Mouse (Mus musculus): Measurements from ENCODE around the gene Sept14. TPM values are rescaled to one million over a fixed set of nuclear protein-coding genes. Genes with fewer than 3 reads are reported as not detected.

Sept14 gene
- polyA plus RNA-seq (2015; fragmentation: Nextera tagmentation; extraction: Ambion mirVana) = not detected in 2 replicates

GRCm38 (mm10) chr5:129708412-129708811 lies at the start of gene Sept14:
Sept14 (minus strand) TSS chr5:129708512.
- H3K4me1 ChIP-seq (replicated peaks; ENCODE audit: control insufficient read depth, insufficient read depth, low read length) = no peaks in the 10 kb centered on the region
- no peaks in the 10 kb centered on the region for H3K36me3 ChIP-seq (ENCODE audit: control insufficient read depth, insufficient read depth)
- 68% methylated on average over 2 of the region's 2 CpGs for WGBS
- H3K27me3 ChIP-seq (replicated peaks; ENCODE audit: control insufficient read depth, insufficient read depth, low read length) = peaks cover 2% of the 10 kb centered on the region; the same call in 1 of the 2 replicates
- H3K4me2 ChIP-seq (ENCODE audit: low read length) = no peak within 1 kb of the TSS
- no peak within 1 kb of the TSS for H3K27ac ChIP-seq (ENCODE audit: low read length)
- H3K4me3 ChIP-seq (replicated peaks; ENCODE audit: low read length) = no peak within 1 kb of the TSS
- ATAC-seq = no peak
- no peaks in the 10 kb centered on the region for H3K9me3 ChIP-seq (ENCODE audit: control insufficient read depth, low read length)
- no peak within 1 kb of the TSS for H3K9ac ChIP-seq (replicated peaks; ENCODE audit: low read depth, low read length)

- no peaks in the 10 kb centered on the region for H3K27me3 ChIP-seq (replicated peaks; ENCODE audit: control insufficient read depth, insufficient read depth, low read length)
- no peak for ATAC-seq
- H3K4me1 ChIP-seq (replicated peaks; ENCODE audit: control insufficient read depth, insufficient read depth, low read length) = peaks cover 4% of the 10 kb centered on the region
- no peak overlapping the region for H3K4me3 ChIP-seq (replicated peaks; ENCODE audit: low read length)
- peaks cover 12% of the 10 kb centered on the region for H3K36me3 ChIP-seq (ENCODE audit: control insufficient read depth, insufficient read depth)
- no peaks in the 10 kb centered on the region for H3K9me3 ChIP-seq (ENCODE audit: control insufficient read depth, low read length)
- H3K9ac ChIP-seq (replicated peaks; ENCODE audit: low read depth, low read length) = no peak overlapping the region
- 94% methylated on average over 20 of the region's 20 CpGs for WGBS
- H3K4me2 ChIP-seq (ENCODE audit: low read length) = no peak overlapping the region
- no peak overlapping the region for H3K27ac ChIP-seq (ENCODE audit: low read length)
Measured at GRCm38 (mm10) chr5:129756886-129757285, 48.6 kb upstream of the Sept14 start.

DNA sequence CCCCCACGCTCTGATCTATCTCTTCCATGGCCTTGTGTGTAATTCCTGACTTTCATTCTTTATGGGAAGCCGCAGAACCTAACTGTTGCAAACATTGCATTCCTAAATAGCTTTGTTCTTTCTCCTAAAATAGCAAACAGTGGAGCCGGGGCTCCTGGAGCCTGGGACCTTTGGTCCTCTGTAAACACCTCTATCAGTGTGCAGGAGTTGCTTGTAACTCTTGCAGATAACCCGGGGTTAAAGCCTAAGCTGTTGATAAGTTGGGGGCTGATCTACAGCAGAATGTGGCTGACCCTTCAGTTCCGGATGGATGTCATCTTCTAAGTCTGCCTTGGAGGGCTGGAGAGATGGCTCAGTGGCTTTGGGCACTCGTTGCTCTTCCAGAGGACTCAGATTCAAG lies 35.7 kb upstream of the Sept14 start:
- 86% methylated on average over 6 of the region's 6 CpGs for WGBS

GRCm38 (mm10) chr5:129742903-129743488 lies 34.7 kb upstream of the Sept14 start:
- H3K4me1 ChIP-seq (replicated peaks; ENCODE audit: control insufficient read depth, insufficient read depth, low read length) = no peaks in the 10 kb centered on the region
- no peak overlapping the region for H3K9ac ChIP-seq (replicated peaks; ENCODE audit: low read depth, low read length)
- no peak overlapping the region for H3K4me3 ChIP-seq (replicated peaks; ENCODE audit: low read length)
- H3K4me2 ChIP-seq (ENCODE audit: low read length) = no peak overlapping the region
- H3K27me3 ChIP-seq (replicated peaks; ENCODE audit: control insufficient read depth, insufficient read depth, low read length) = no peaks in the 10 kb centered on the region
- peaks cover 18% of the 10 kb centered on the region for H3K36me3 ChIP-seq (ENCODE audit: control insufficient read depth, insufficient read depth)
- no peak for ATAC-seq
- no peaks in the 10 kb centered on the region for H3K9me3 ChIP-seq (ENCODE audit: control insufficient read depth, low read length)
- WGBS = 85% methylated on average over 7 of the region's 7 CpGs
- no peak overlapping the region for H3K27ac ChIP-seq (ENCODE audit: low read length)

More for the DNA sequence above, 35.7 kb upstream of the Sept14 start:
- Histone ChIP-seq H3K9ac (replicated peaks; ENCODE audit: low read depth, low read length) (no peak overlapping the region), H3K4me1 (replicated peaks; ENCODE audit: control insufficient read depth, insufficient read depth, low read length) (no peaks in the 10 kb centered on the region), H3K27me3 (replicated peaks; ENCODE audit: control insufficient read depth, insufficient read depth, low read length) (no peaks in the 10 kb centered on the region), H3K9me3 (ENCODE audit: control insufficient read depth, low read length) (no peaks in the 10 kb centered on the region), H3K27ac (ENCODE audit: low read length) (no peak overlapping the region), H3K36me3 (ENCODE audit: control insufficient read depth, insufficient read depth) (peaks cover 18% of the 10 kb centered on the region), H3K4me2 (ENCODE audit: low read length) (no peak overlapping the region), H3K4me3 (replicated peaks; ENCODE audit: low read length) (no peak overlapping the region)
- no peak for ATAC-seq

DNA sequence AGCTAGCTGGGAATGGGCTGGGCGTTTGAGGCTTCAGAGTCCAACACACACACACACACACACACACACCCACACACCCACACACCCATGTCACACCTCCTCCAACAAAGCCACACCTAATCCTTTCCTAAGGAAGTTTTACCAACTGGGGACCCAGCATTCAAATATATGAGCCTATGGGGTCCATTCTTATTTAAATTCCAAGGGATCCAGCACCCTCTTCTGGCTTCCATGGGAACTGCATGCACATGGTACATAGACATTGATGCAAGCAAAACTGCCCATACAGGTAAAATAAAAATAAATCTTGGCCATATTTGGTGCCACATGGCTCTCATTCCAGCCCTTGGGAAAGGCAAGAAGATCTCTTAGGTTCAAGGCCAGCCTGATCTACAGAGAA lies 32.7 kb upstream of the Sept14 start:
- Histone ChIP-seq H3K9me3 (ENCODE audit: control insufficient read depth, low read length) (no peaks in the 10 kb centered on the region), H3K4me2 (ENCODE audit: low read length) (no peak overlapping the region), H3K27me3 (replicated peaks; ENCODE audit: control insufficient read depth, insufficient read depth, low read length) (no peaks in the 10 kb centered on the region), H3K4me1 (replicated peaks; ENCODE audit: control insufficient read depth, insufficient read depth, low read length) (no peaks in the 10 kb centered on the region), H3K4me3 (replicated peaks; ENCODE audit: low read length) (no peak overlapping the region), H3K9ac (replicated peaks; ENCODE audit: low read depth, low read length) (no peak overlapping the region), H3K36me3 (ENCODE audit: control insufficient read depth, insufficient read depth) (peaks cover 9% of the 10 kb centered on the region; the same call in 1 of the 2 replicates), H3K27ac (ENCODE audit: low read length) (no peak overlapping the region)
- 100% methylated on average over 1 of the region's 1 CpGs for WGBS
- ATAC-seq = no peak

DNA sequence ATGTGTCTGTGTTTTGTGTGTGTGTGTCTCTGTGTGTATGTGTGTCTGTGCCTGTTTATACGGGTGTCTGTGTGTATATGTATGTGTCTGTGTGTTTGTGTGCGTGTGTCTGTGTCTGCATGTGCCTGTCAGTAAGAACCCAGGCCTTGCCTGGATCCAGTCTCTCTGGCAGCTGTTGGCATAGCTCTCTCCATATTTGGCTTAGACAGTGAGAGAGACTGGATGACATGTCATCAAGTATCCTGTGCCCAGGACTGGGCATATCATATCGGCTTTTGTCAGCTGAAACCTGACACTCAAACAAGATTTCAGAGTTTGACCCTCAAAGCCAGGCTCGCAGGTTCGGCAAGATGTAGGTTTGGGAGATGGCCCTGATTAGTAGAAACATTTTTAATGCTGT lies 22.7 kb upstream of the Sept14 start:
- H3K4me3 ChIP-seq (replicated peaks; ENCODE audit: low read length) = no peak overlapping the region
- no peak overlapping the region for H3K9ac ChIP-seq (replicated peaks; ENCODE audit: low read depth, low read length)
- no peaks in the 10 kb centered on the region for H3K36me3 ChIP-seq (ENCODE audit: control insufficient read depth, insufficient read depth)
- peaks cover 6% of the 10 kb centered on the region; the same call in 1 of the 2 replicates for H3K4me1 ChIP-seq (replicated peaks; ENCODE audit: control insufficient read depth, insufficient read depth, low read length)
- no peak for ATAC-seq
- H3K27ac ChIP-seq (ENCODE audit: low read length) = no peak overlapping the region
- WGBS = 84% methylated on average over 5 of the region's 5 CpGs
- no peak overlapping the region for H3K4me2 ChIP-seq (ENCODE audit: low read length)
- no peaks in the 10 kb centered on the region for H3K9me3 ChIP-seq (ENCODE audit: control insufficient read depth, low read length)
- no peaks in the 10 kb centered on the region for H3K27me3 ChIP-seq (replicated peaks; ENCODE audit: control insufficient read depth, insufficient read depth, low read length)

GRCm38 (mm10) chr5:129730344-129730743 lies 22.0 kb upstream of the Sept14 start:
- no peaks in the 10 kb centered on the region for H3K9me3 ChIP-seq (ENCODE audit: control insufficient read depth, low read length)
- no peak overlapping the region for H3K9ac ChIP-seq (replicated peaks; ENCODE audit: low read depth, low read length)
- H3K27ac ChIP-seq (ENCODE audit: low read length) = no peak overlapping the region
- 87% methylated on average over 11 of the region's 11 CpGs for WGBS
- H3K4me2 ChIP-seq (ENCODE audit: low read length) = no peak overlapping the region
- no peak overlapping the region for H3K4me3 ChIP-seq (replicated peaks; ENCODE audit: low read length)
- peaks cover 9% of the 10 kb centered on the region; the same call in 1 of the 2 replicates for H3K4me1 ChIP-seq (replicated peaks; ENCODE audit: control insufficient read depth, insufficient read depth, low read length)
- H3K36me3 ChIP-seq (ENCODE audit: control insufficient read depth, insufficient read depth) = no peaks in the 10 kb centered on the region
- ATAC-seq = no peak
- H3K27me3 ChIP-seq (replicated peaks; ENCODE audit: control insufficient read depth, insufficient read depth, low read length) = no peaks in the 10 kb centered on the region

DNA sequence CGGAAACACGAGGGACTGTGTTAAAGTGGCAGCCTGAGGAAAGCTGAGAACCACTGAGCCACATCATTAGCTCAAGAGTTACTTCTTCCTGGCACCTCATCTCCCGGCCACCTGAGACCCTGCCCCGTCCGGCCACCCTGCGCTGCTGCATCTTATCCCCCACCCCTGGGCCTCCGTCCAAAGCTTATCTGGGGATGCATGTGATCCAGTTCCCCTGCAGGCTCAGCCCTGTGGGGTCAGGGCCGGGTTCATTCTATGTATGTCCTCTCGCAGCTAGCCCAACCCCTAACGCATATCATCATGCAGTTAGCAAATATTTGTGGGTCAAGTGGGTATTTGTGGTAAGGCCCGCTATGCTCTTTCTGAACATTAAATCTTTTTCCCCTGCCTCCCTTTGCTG lies 21.0 kb upstream of the Sept14 start:
- ATAC-seq = no peak
- Histone ChIP-seq H3K4me3 (replicated peaks; ENCODE audit: low read length) (no peak overlapping the region), H3K36me3 (ENCODE audit: control insufficient read depth, insufficient read depth) (no peaks in the 10 kb centered on the region), H3K9ac (replicated peaks; ENCODE audit: low read depth, low read length) (no peak overlapping the region), H3K9me3 (ENCODE audit: control insufficient read depth, low read length) (no peaks in the 10 kb centered on the region), H3K4me2 (ENCODE audit: low read length) (no peak overlapping the region), H3K27me3 (replicated peaks; ENCODE audit: control insufficient read depth, insufficient read depth, low read length) (no peaks in the 10 kb centered on the region), H3K27ac (ENCODE audit: low read length) (no peak overlapping the region), H3K4me1 (replicated peaks; ENCODE audit: control insufficient read depth, insufficient read depth, low read length) (peaks cover 12% of the 10 kb centered on the region; the same call in 1 of the 2 replicates)
- 79% methylated on average over 11 of the region's 11 CpGs for WGBS

DNA sequence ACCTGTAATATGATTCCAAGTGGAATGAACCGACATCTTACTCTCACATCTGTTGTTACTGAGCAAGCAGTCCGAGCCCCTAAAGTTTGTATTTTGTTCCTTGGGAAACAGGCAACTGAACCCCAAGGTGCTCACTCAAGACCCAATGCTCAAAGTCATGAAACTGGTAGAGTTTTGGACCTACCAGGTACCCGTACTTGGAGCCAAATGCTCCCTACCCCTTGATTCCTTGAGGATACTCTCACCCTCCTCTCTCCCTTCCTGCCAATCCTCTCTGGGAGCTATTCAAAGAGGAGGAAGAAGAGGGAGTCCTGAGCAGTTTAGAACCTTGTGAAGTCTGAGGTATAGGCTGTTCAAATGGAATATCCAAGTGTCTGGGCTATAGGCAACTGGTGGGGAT lies 18.5 kb upstream of the Sept14 start:
- Histone ChIP-seq H3K4me2 (ENCODE audit: low read length) (no peak overlapping the region), H3K36me3 (ENCODE audit: control insufficient read depth, insufficient read depth) (no peaks in the 10 kb centered on the region), H3K27ac (ENCODE audit: low read length) (no peak overlapping the region), H3K4me1 (replicated peaks; ENCODE audit: control insufficient read depth, insufficient read depth, low read length) (peaks cover 12% of the 10 kb centered on the region; the same call in 1 of the 2 replicates), H3K4me3 (replicated peaks; ENCODE audit: low read length) (no peak overlapping the region), H3K9ac (replicated peaks; ENCODE audit: low read depth, low read length) (no peak overlapping the region), H3K9me3 (ENCODE audit: control insufficient read depth, low read length) (no peaks in the 10 kb centered on the region), H3K27me3 (replicated peaks; ENCODE audit: control insufficient read depth, insufficient read depth, low read length) (no peaks in the 10 kb centered on the region)
- 86% methylated on average over 3 of the region's 3 CpGs for WGBS
- no peak for ATAC-seq

Data from forebrain, embryonic 16.5 days (tissue).